Mouse (Mus musculus) ES-Bruce4 (cell line): ENCODE measurements around the gene Acy3. TPM values are rescaled to one million over a fixed set of nuclear protein-coding genes. Genes with fewer than 3 reads are reported as not detected.

Experiments used
- H3K27ac ChIP-seq: 2 replicates; pipeline ENCODE4 v1.5.1; 2012; ENCODE audit warnings: low read length, inconsistent platforms; ENCODE audit not compliant: insufficient read depth
- H3K27me3 ChIP-seq: 2 replicates; pipeline ENCODE4 v1.6.1; 2012; ENCODE audit warnings: mild to moderate bottlenecking, low read length, inconsistent platforms; ENCODE audit not compliant: control insufficient read depth, poor library complexity, insufficient read depth, severe bottlenecking
- H3K36me3 ChIP-seq: 2 replicates; pipeline ENCODE4 v1.6.1; 2012; ENCODE audit warnings: inconsistent platforms, mild to moderate bottlenecking, low read length, moderate library complexity; ENCODE audit not compliant: control insufficient read depth, poor library complexity, insufficient read depth, severe bottlenecking
- H3K4me1 ChIP-seq: one replicate; pipeline ENCODE4 v1.8.1; 2011; ENCODE audit warnings: low read length; ENCODE audit not compliant: control insufficient read depth, insufficient read depth
- H3K4me3 ChIP-seq: 2 replicates; pipeline ENCODE4 v1.5.1; 2011; ENCODE audit warnings: low read depth, mild to moderate bottlenecking, low read length
- H3K9ac ChIP-seq: 2 replicates; pipeline ENCODE4 v1.6.1; 2012; ENCODE audit warnings: low read depth, mild to moderate bottlenecking, inconsistent platforms; ENCODE audit not compliant: poor library complexity, severe bottlenecking
- H3K9me3 ChIP-seq: replicated peaks from 2 replicates; pipeline ENCODE4 v1.6.1; 2012; ENCODE audit warnings: mild to moderate bottlenecking, low read length, inconsistent platforms; ENCODE audit not compliant: control insufficient read depth, poor library complexity, insufficient read depth, severe bottlenecking
- CTCF ChIP-seq: IDR thresholded peaks from one replicate; pipeline ENCODE4 v1.8.1; 2011; ENCODE audit warnings: low read depth, low read length
- EP300 ChIP-seq: IDR thresholded peaks from 2 replicates; pipeline ENCODE4 v1.6.1; 2011; ENCODE audit warnings: low read depth, low read length; ENCODE audit not compliant: insufficient read depth
- POLR2A ChIP-seq: IDR thresholded peaks from one replicate; pipeline ENCODE4 v1.8.1; 2011; ENCODE audit warnings: low read length; ENCODE audit not compliant: insufficient read depth
- polyA plus RNA-seq: library from polyadenylated mRNA; stranded (reverse); fragments of >200 nt; gene quantifications from 2 replicates; pipeline ENCODE4 v1.2.4, GENCODE M21; 2011; ENCODE audit warnings: low read depth; ENCODE audit not compliant: missing spikeins, insufficient read depth, insufficient read length

The Acy3 gene
- polyA plus RNA-seq, 1 experiment: 7.8 TPM

DNA sequence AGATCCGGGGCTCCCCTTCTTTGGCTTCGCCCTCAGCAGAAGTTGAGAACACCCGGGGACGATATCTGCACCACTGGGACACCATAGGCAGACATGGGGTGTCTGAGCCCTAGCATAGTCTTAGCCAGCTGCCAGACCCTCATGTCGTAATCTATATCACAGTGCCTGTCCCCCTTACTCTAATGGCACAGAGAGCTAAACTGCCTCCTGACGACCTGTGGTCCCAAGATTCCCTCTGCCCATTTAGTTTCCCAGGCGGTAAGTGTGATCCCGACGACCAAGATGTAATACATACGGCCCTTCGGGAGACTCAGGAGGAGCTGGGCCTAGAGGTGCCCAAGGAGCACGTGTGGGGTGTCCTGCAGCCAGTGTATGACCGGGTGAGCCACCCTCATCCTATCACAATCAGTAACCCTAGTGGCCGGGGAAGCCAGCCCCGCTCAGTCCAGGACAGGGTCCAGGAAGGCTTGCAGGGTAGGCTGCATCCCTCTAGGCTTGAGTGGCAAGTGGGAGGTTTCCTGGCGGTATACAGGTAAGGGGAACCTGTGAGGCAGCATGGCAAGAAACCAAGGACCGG is 14.7 kb downstream of the Acy3 start:
- Histone ChIP-seq H3K9ac (peak overlapping the region; percentile 78), H3K27me3 (no peaks in the 10 kb centered on the region), H3K27ac (peak overlapping the region; percentile 85), H3K9me3 (no peaks in the 10 kb centered on the region), H3K36me3 (no peaks in the 10 kb centered on the region), H3K4me3 (peak overlapping the region; percentile 83), H3K4me1 (peaks cover 3% of the 10 kb centered on the region)
- TF ChIP-seq EP300: no peak

- H3K27ac ChIP-seq: no peak overlapping the region
- H3K27me3 ChIP-seq: no peaks in the 10 kb centered on the region
- H3K36me3 ChIP-seq: no peaks in the 10 kb centered on the region
- TF ChIP-seq POLR2A (no peak), EP300 (no peak), CTCF (no peak)
- H3K4me1 ChIP-seq: peaks cover 3% of the 10 kb centered on the region
- H3K4me3 ChIP-seq: no peak overlapping the region
- no peaks in the 10 kb centered on the region for H3K9me3 ChIP-seq
- H3K9ac ChIP-seq: peak overlapping the region; percentile 78
These were observed 15.4 kb downstream of the Acy3 start for GRCm38 (mm10) chr19:4001752-4002151.

- H3K4me3 ChIP-seq: peak within 1 kb of the TSS; percentile 34
- H3K9me3 ChIP-seq: no peaks in the 10 kb centered on the region
- H3K36me3 ChIP-seq: 0 out of 2 replicates have a peak, but pooled peaks cover 2% of the 10 kb centered on the region
- H3K9ac ChIP-seq: peak within 1 kb of the TSS; percentile 19; the same call in 1 of the 2 replicates
- no peak for TF ChIP-seq CTCF
- TF ChIP-seq POLR2A: no peak
- no peak for TF ChIP-seq EP300
- no peaks in the 10 kb centered on the region for H3K27me3 ChIP-seq
- H3K4me1 ChIP-seq: peaks cover 3% of the 10 kb centered on the region
- H3K27ac ChIP-seq: no peak within 1 kb of the TSS
These were observed 16.7 kb downstream of the Acy3 start, which contains the start of gene Doc2g for GRCm38 (mm10) chr19:4003112-4003511. Gene Doc2g, plus strand, starts transcription at chr19:4003313.

- H3K9ac ChIP-seq: peak overlapping the region; percentile 19; the same call in 1 of the 2 replicates
- H3K36me3 ChIP-seq: 0 out of 2 replicates have a peak, but pooled peaks cover 5% of the 10 kb centered on the region
- H3K4me3 ChIP-seq: peak overlapping the region; percentile 34
- H3K27ac ChIP-seq: no peak overlapping the region
- H3K9me3 ChIP-seq: no peaks in the 10 kb centered on the region
- TF ChIP-seq EP300 (no peak), POLR2A (no peak), CTCF (no peak)
- H3K4me1 ChIP-seq: peaks cover 3% of the 10 kb centered on the region
- H3K27me3 ChIP-seq: no peaks in the 10 kb centered on the region
These were observed 17.3 kb downstream of the Acy3 start for GRCm38 (mm10) chr19:4003641-4004040.

- Histone ChIP-seq H3K36me3 (0 out of 2 replicates have a peak, but pooled peaks cover 5% of the 10 kb centered on the region), H3K4me1 (peaks cover 3% of the 10 kb centered on the region), H3K27ac (no peak overlapping the region), H3K27me3 (no peaks in the 10 kb centered on the region), H3K9ac (no peak overlapping the region), H3K9me3 (no peaks in the 10 kb centered on the region), H3K4me3 (no peak overlapping the region)
- TF ChIP-seq EP300 (no peak), CTCF (no peak), POLR2A (no peak)
These were observed 18.0 kb downstream of the Acy3 start for GRCm38 (mm10) chr19:4004331-4004730.

- Histone ChIP-seq H3K9me3 (no peaks in the 10 kb centered on the region), H3K9ac (no peak overlapping the region), H3K27ac (no peak overlapping the region), H3K36me3 (peaks cover 8% of the 10 kb centered on the region; the same call in 1 of the 2 replicates), H3K4me1 (peaks cover 3% of the 10 kb centered on the region), H3K27me3 (no peaks in the 10 kb centered on the region), H3K4me3 (no peak overlapping the region)
- no peak for TF ChIP-seq POLR2A
- no peak for TF ChIP-seq EP300
- TF ChIP-seq CTCF: no peak
These were observed 18.7 kb downstream of the Acy3 start for GRCm38 (mm10) chr19:4005091-4005490.
